Mouse (Mus musculus): ENCODE measurements around the gene Ephb2. TPM values are rescaled to one million over a fixed set of nuclear protein-coding genes. Genes with fewer than 3 reads are reported as not detected.

Gene Ephb2
- total RNA-seq, 1 experiment from 2014 or later, result 3.9 TPM

GRCm38 (mm10) chr4:136842802-136843201 is 7.0 kb upstream of the Ephb2 start:
- no peak for ATAC-seq (replicated peaks in 1 of 2; ENCODE audit: insufficient read depth in 1 of 2, low FRiP score in 2 of 2, low TSS enrichment in 1 of 2, low read depth in 1 of 2, poor library complexity in 2 of 2, severe bottlenecking in 2 of 2)

- peak; percentile 35 to 62 for ATAC-seq (replicated peaks in 1 of 2; ENCODE audit: insufficient read depth in 1 of 2, low FRiP score in 2 of 2, low TSS enrichment in 1 of 2, low read depth in 1 of 2, poor library complexity in 2 of 2, severe bottlenecking in 2 of 2)
Observed at GRCm38 (mm10) chr4:136842033-136842432, 6.2 kb upstream of the Ephb2 start.

DNA sequence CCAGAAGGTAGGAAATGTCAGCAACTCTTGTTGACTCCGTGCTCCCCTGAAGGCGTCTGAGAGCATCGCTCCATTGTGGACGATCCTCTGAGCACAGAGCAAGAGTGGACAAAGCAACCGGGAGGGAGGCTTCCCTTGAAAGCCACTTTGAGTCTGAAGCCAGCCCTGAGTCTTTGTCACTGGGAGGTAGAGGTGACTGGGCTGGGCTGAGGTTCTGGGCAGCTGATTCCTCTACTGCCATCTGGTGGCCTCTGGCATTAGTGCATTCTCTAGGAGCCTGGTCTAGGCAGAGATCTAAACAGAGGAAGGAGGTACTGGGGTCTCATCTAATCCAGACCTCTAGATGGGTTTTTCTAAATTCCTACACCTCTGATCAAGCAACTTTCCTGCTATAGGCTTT is 5.3 kb upstream of the Ephb2 start:
- peak; percentile 80 to 84 for ATAC-seq (replicated peaks in 1 of 2; ENCODE audit: insufficient read depth in 1 of 2, low FRiP score in 2 of 2, low TSS enrichment in 1 of 2, low read depth in 1 of 2, poor library complexity in 2 of 2, severe bottlenecking in 2 of 2)

DNA sequence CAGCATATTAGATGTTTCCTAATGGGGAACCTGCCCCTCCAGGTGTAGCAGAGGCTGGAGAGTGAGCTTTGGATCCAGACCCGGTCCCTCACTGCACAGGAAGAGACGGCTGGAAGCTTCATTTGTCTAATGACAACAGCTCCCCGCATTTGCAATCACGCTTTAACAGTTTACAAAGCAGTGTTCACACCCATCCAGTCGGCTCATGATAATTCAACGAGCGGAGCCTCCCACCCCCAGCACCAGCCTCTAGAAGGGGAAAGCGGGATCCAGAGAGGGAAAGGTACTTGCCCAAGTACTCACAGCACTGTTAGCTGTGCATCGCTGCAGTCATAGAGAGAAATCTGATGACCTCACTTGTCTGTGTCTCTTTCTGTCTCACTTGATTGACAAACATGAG is 2.7 kb upstream of the Ephb2 start:
- no peak for ATAC-seq (replicated peaks in 1 of 2; ENCODE audit: insufficient read depth in 1 of 2, low FRiP score in 2 of 2, low TSS enrichment in 1 of 2, low read depth in 1 of 2, poor library complexity in 2 of 2, severe bottlenecking in 2 of 2)

GRCm38 (mm10) chr4:136838026-136838425 is 2.2 kb upstream of the Ephb2 start:
- no peak for ATAC-seq (replicated peaks in 1 of 2; ENCODE audit: insufficient read depth in 1 of 2, low FRiP score in 2 of 2, low TSS enrichment in 1 of 2, low read depth in 1 of 2, poor library complexity in 2 of 2, severe bottlenecking in 2 of 2)

- ATAC-seq (replicated peaks in 1 of 2; ENCODE audit: insufficient read depth in 1 of 2, low FRiP score in 2 of 2, low TSS enrichment in 1 of 2, low read depth in 1 of 2, poor library complexity in 2 of 2, severe bottlenecking in 2 of 2), result 0 out of 4 replicates have a peak, but pooled peaks of 1 of the 2 experiments have one; percentile 2
Observed at GRCm38 (mm10) chr4:136836387-136836931, 671 bp upstream of the Ephb2 start.

- ATAC-seq (replicated peaks in 1 of 2; ENCODE audit: insufficient read depth in 1 of 2, low FRiP score in 2 of 2, low TSS enrichment in 1 of 2, low read depth in 1 of 2, poor library complexity in 2 of 2, severe bottlenecking in 2 of 2), result no peak
Observed at GRCm38 (mm10) chr4:136834815-136835620, 770 bp downstream of the Ephb2 start.

GRCm38 (mm10) chr4:136834439-136834814 is 1.4 kb downstream of the Ephb2 start:
- no peak for ATAC-seq (replicated peaks in 1 of 2; ENCODE audit: insufficient read depth in 1 of 2, low FRiP score in 2 of 2, low TSS enrichment in 1 of 2, low read depth in 1 of 2, poor library complexity in 2 of 2, severe bottlenecking in 2 of 2)

- ATAC-seq (replicated peaks in 1 of 2; ENCODE audit: insufficient read depth in 1 of 2, low FRiP score in 2 of 2, low TSS enrichment in 1 of 2, low read depth in 1 of 2, poor library complexity in 2 of 2, severe bottlenecking in 2 of 2), result no peak
Observed at GRCm38 (mm10) chr4:136833619-136834351, 2.0 kb downstream of the Ephb2 start.

GRCm38 (mm10) chr4:136832559-136833232 is 3.1 kb downstream of the Ephb2 start:
- peak; percentile 58 for ATAC-seq (replicated peaks in 1 of 2; ENCODE audit: insufficient read depth in 1 of 2, low FRiP score in 2 of 2, low TSS enrichment in 1 of 2, low read depth in 1 of 2, poor library complexity in 2 of 2, severe bottlenecking in 2 of 2)

GRCm38 (mm10) chr4:136830272-136830823 is 5.4 kb downstream of the Ephb2 start:
- no peak for ATAC-seq (replicated peaks in 1 of 2; ENCODE audit: insufficient read depth in 1 of 2, low FRiP score in 2 of 2, low TSS enrichment in 1 of 2, low read depth in 1 of 2, poor library complexity in 2 of 2, severe bottlenecking in 2 of 2)

DNA sequence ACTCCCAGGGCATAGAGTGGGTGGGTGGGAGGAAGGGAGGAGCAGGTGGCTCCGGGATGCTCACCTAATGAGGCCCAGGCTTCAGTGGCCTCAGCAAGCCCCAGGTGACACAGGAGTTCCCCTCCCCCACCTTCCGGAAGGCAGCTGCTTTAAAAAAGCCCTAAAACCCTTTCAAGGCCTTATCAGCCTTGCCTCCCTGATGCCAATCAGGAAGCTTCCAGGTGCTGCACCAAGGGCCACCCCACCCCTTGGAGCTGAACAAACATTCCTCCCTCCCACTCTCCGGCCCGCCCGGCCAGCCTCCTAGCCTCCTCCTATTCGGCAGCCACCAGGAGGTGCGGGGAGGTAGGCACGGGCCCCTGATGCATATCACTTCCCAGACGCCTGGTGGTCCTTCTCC is 6.0 kb downstream of the Ephb2 start:
- ATAC-seq (replicated peaks in 1 of 2; ENCODE audit: insufficient read depth in 1 of 2, low FRiP score in 2 of 2, low TSS enrichment in 1 of 2, low read depth in 1 of 2, poor library complexity in 2 of 2, severe bottlenecking in 2 of 2), result no peak

- no peak for ATAC-seq (replicated peaks in 1 of 2; ENCODE audit: insufficient read depth in 1 of 2, low FRiP score in 2 of 2, low TSS enrichment in 1 of 2, low read depth in 1 of 2, poor library complexity in 2 of 2, severe bottlenecking in 2 of 2)
Observed at GRCm38 (mm10) chr4:136828664-136829569, 6.9 kb downstream of the Ephb2 start.

GRCm38 (mm10) chr4:136824935-136825552 is 10.7 kb downstream of the Ephb2 start:
- no peak for ATAC-seq (replicated peaks in 1 of 2; ENCODE audit: insufficient read depth in 1 of 2, low FRiP score in 2 of 2, low TSS enrichment in 1 of 2, low read depth in 1 of 2, poor library complexity in 2 of 2, severe bottlenecking in 2 of 2)

GRCm38 (mm10) chr4:136820069-136820522 is 15.7 kb downstream of the Ephb2 start:
- ATAC-seq (replicated peaks in 1 of 2; ENCODE audit: insufficient read depth in 1 of 2, low FRiP score in 2 of 2, low TSS enrichment in 1 of 2, low read depth in 1 of 2, poor library complexity in 2 of 2, severe bottlenecking in 2 of 2), result no peak

DNA sequence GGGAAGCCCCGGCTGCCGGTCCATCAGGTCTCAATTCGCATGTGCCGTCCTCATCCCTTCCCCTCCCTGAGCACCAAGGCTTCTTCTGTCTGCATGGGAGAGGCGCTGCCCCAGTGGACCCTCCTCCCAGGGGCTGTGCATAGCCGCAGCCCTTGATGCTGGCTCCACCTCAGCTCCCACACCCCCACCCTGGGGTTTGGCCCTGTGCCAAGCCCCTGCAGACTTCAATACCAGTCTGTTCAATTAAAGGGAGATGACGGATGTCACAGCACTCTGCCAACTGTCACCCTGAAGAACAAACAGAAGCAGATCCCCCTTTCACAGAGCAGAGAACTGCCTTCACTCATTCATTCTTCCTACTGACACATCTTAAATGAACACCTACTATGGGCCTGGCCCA is 19.1 kb downstream of the Ephb2 start:
- ATAC-seq (replicated peaks in 1 of 2; ENCODE audit: insufficient read depth in 1 of 2, low FRiP score in 2 of 2, low TSS enrichment in 1 of 2, low read depth in 1 of 2, poor library complexity in 2 of 2, severe bottlenecking in 2 of 2), result no peak; a peak in 1 of 4 replicates

Data from hematopoietic stem cell, adult 5-6 weeks (primary cell).